Mouse (Mus musculus): ENCODE measurements around the gene Cacna1i.

Cacna1i gene

GRCm38 (mm10) chr15:80327743-80328540, 40.9 kb downstream of the Cacna1i start:
- no peak for DNase-seq (ENCODE audit: low read depth, low spot score)

GRCm38 (mm10) chr15:80330276-80330675, 43.2 kb downstream of the Cacna1i start:
- no peak for DNase-seq (ENCODE audit: low read depth, low spot score)

- no peak for DNase-seq (ENCODE audit: low read depth, low spot score)
Observed at GRCm38 (mm10) chr15:80334766-80335165, 47.7 kb downstream of the Cacna1i start.

GRCm38 (mm10) chr15:80335196-80335595, 48.2 kb downstream of the Cacna1i start:
- no peak for DNase-seq (ENCODE audit: low read depth, low spot score)

- DNase-seq (ENCODE audit: low read depth, low spot score): no peak
Observed at GRCm38 (mm10) chr15:80340348-80340747, 53.3 kb downstream of the Cacna1i start.

GRCm38 (mm10) chr15:80342394-80342793, 55.4 kb downstream of the Cacna1i start:
- no peak for DNase-seq (ENCODE audit: low read depth, low spot score)

- no peak for DNase-seq (ENCODE audit: low read depth, low spot score)
Observed at GRCm38 (mm10) chr15:80343031-80343430, 56.0 kb downstream of the Cacna1i start.

- DNase-seq (ENCODE audit: low read depth, low spot score): no peak
Observed at GRCm38 (mm10) chr15:80343731-80344130, 56.7 kb downstream of the Cacna1i start.

- no peak for DNase-seq (ENCODE audit: low read depth, low spot score)
Observed at GRCm38 (mm10) chr15:80346510-80346909, 59.5 kb downstream of the Cacna1i start.

GRCm38 (mm10) chr15:80350431-80350830, 63.4 kb downstream of the Cacna1i start:
- DNase-seq (ENCODE audit: low read depth, low spot score): no peak

- DNase-seq (ENCODE audit: low read depth, low spot score): no peak
Observed at GRCm38 (mm10) chr15:80358798-80359197, 71.8 kb downstream of the Cacna1i start.

- DNase-seq (ENCODE audit: low read depth, low spot score): no peak
Observed at GRCm38 (mm10) chr15:80361780-80362508, 74.9 kb downstream of the Cacna1i start.

GRCm38 (mm10) chr15:80362509-80363172, 75.6 kb downstream of the Cacna1i start:
- DNase-seq (ENCODE audit: low read depth, low spot score): no peak

- DNase-seq (ENCODE audit: low read depth, low spot score): no peak
Observed at GRCm38 (mm10) chr15:80363821-80364715, 77.0 kb downstream of the Cacna1i start.

- DNase-seq (ENCODE audit: low read depth, low spot score): peak; percentile 46
Observed at GRCm38 (mm10) chr15:80366899-80367298, 79.9 kb downstream of the Cacna1i start.

GRCm38 (mm10) chr15:80373219-80373964, 86.4 kb downstream of the Cacna1i start:
- DNase-seq (ENCODE audit: low read depth, low spot score): no peak

GRCm38 (mm10) chr15:80374854-80375253, 87.8 kb downstream of the Cacna1i start:
- no peak for DNase-seq (ENCODE audit: low read depth, low spot score)

GRCm38 (mm10) chr15:80387185-80387584, 100.1 kb downstream of the Cacna1i start:
- DNase-seq (ENCODE audit: low read depth, low spot score): no peak

- DNase-seq (ENCODE audit: low read depth, low spot score): no peak
Observed at GRCm38 (mm10) chr15:80391791-80392190, 104.8 kb downstream of the Cacna1i start.

GRCm38 (mm10) chr15:80395035-80395434, 108.0 kb downstream of the Cacna1i start:
- no peak for DNase-seq (ENCODE audit: low read depth, low spot score)

GRCm38 (mm10) chr15:80399451-80399850, 112.4 kb downstream of the Cacna1i start:
- no peak for DNase-seq (ENCODE audit: low read depth, low spot score)

Data from embryo, embryonic 11.5 days (tissue).